Mouse (Mus musculus) embryonic stem cell, embryonic (primary cell): ENCODE measurements around the gene Dner.

Experiments
- CTCF ChIA-PET, 4 experiments: fragments of 300-600 bp in 2 of 4; fragments of 350-600 bp in 2 of 4; sonication (Branson Sonifier 250); formaldehyde crosslinking; loops; one replicate each; lab custom pipeline; 2022; ENCODE audit warnings: inconsistent platforms in 2 of 4; lab: Charles Lee
- POLR2A ChIA-PET, 4 experiments: fragments of 300-600 bp in 2 of 4; fragments of 350-600 bp in 2 of 4; sonication (Branson Sonifier 250); formaldehyde crosslinking; loops; one replicate each; lab custom pipeline; 2022; ENCODE audit warnings: antibody characterized with exemption in 4 of 4, inconsistent platforms in 1 of 4; lab: Charles Lee

The Dner gene

GRCm38 (mm10) chr1:84500673-84501072 is 195.3 kb downstream of the Dner start:
- CTCF ChIA-PET = no interaction called here
- POLR2A ChIA-PET = interaction anchor here in 1 of 4 experiments (1.0 kb wide), 1 partner anchor 15 kb away, joined by 3 read pairs; no protein-coding TSS in a partner anchor

DNA sequence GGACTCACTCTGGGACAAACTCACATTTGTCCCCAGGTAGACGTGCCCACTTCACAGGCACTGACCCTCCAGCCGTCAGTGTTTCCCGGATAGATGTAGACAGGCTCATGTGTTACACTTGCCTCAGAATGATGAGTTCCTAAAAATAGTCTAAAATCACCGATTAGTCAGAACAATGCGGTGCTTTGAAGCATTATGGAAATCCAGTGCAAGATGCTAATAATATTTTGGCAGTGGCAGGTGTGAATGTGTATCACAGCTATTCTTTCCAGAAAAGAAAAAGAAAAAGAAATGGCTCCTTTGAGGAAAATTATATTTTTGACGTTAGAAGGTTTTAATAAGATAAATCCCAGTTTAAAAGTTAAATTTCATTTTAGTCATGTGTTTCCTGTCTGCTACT is 204.3 kb downstream of the Dner start:
- ChIA-PET POLR2A (no interaction called here), CTCF (no interaction called here)

DNA sequence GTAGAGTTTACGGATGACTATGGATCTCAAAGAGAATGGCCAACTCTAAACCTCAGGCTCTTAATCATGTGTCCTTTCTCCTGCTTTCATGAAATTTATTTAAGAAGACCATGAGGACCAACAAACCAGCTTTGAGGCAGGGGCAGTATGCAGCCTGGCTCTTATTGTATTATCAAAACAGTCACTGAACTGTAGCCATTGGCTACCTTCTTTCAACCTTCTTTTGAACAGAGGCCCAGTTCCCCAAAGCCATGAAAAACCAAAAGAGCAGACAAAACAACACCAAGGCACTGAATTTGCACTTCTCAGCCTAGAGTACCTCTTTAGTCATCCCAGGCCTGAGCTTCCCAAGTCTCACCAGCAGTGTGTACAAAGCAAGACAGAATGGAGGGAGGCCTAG is 207.5 kb downstream of the Dner start:
- ChIA-PET POLR2A (no interaction called here), CTCF (no interaction called here)

DNA sequence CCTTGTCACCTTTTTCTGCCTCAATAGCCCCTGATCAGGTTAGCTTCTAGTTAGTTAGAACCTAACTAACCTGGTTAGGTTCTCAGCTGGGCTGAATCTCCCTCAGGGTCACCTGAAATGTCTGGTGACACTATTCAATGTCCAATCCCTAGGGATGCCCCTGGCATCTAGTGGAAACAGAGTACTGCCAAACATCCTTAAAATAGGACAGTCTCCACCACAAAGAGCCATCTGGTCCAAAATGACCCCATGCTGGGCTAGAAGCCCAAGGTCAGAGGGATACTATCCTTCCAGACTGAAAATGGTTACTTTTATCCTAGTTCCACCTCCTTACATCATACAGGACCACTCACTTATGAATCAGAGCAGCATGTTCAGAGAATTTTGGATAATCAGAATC is 211.0 kb downstream of the Dner start:
- POLR2A ChIA-PET = no interaction called here
- CTCF ChIA-PET = interaction anchor here in 1 of 4 experiments (0.6 kb wide), 1 partner anchor 14 kb away, joined by 3 read pairs; no protein-coding TSS in a partner anchor

DNA sequence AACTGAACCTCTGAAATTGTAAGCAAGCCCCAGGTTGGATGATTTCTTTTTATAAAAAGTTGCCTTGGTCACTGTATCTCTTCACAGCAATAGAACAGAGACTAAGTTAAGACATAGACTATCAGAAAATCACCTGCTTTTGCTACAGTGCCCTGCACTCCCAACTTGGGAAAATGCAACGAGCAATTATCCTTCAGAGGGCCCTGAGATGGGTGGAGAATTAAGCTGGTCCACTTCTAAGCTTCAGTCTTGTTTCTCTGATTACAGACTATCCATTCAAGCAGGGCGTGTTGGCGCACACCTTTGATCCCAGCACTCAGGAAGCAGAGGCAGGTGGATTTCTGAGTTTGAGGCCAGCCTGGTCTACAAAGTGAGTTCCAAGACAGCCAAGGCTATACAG is 211.4 kb downstream of the Dner start:
- CTCF ChIA-PET = interaction anchor here in 2 of 4 experiments (0.6 to 0.7 kb wide), 2 partner anchors 14 to 566 kb away, joined by 3 to 4 read pairs; no protein-coding TSS in a partner anchor

GRCm38 (mm10) chr1:84479976-84480375 is 216.0 kb downstream of the Dner start:
- ChIA-PET CTCF (interaction anchor here in 3 of 4 experiments (0.6 to 1.3 kb wide), 3 partner anchors 10 to 214 kb away, joined by 3 to 9 read pairs (median 3); no protein-coding TSS in a partner anchor), POLR2A (no interaction called here)

More for the DNA sequence above, 211.4 kb downstream of the Dner start:
- POLR2A ChIA-PET = no interaction called here

DNA sequence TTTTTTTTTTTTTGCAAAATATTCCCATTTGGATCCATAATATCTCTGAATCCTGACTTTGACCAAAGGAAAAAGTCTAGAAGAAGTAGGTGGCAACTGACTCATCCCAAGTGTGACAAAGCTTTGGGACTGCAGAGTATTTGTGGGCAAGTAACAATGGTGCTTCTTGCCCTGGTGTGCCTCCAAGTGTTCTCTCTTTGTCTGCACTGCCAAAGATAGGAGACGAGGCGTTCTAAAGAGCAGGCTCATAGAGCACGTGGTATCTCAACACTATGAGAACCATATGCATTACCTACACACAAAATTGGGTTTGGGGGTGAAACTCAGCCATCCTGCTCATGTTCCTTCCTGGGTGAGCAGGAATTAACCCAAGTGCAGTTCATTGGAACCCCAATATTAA is 221.7 kb downstream of the Dner start:
- POLR2A ChIA-PET = no interaction called here
- CTCF ChIA-PET = no interaction called here

GRCm38 (mm10) chr1:84472260-84472659 is 223.8 kb downstream of the Dner start:
- POLR2A ChIA-PET = interaction anchor here in 1 of 4 experiments (0.6 kb wide), 1 partner anchor 1477 kb away, joined by 3 read pairs; no protein-coding TSS in a partner anchor
- CTCF ChIA-PET = interaction anchor here in 2 of 4 experiments (0.7 to 2.9 kb wide), 3 partner anchors 39 to 423 kb away, joined by 3 to 12 read pairs (median 3); partner anchors contain the start of gene Dner (in 1 of the 2)

DNA sequence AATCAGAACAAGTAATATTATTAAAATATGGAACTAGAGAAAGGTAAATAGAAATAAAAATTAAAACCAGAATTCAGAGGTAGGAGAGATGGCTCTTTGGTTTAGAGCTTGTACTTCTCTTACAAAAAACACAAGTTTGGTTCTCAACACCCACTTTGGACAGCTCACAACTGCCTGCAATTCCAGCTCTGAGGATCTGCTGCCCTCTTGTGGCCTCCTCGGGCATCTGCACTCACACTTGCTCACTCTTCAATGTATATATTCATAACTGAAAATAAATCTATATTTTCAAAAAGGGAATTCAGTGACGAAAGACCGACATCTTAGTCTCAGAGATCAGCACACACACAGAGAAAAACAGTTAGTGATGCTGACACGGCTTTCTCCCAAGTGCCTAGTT is 225.7 kb downstream of the Dner start:
- CTCF ChIA-PET = interaction anchor here (0.6 to 2.9 kb wide), 36 partner anchors 9 to 744 kb away, joined by 3 to 16 read pairs (median 4); partner anchors contain the start of gene Dner (in 3 of the 4)
- POLR2A ChIA-PET = interaction anchor here in 2 of 4 experiments (0.7 to 2.1 kb wide), 2 partner anchors 111 to 186 kb away, joined by 3 to 4 read pairs; no protein-coding TSS in a partner anchor

- POLR2A ChIA-PET = no interaction called here
- CTCF ChIA-PET = no interaction called here
Measured at GRCm38 (mm10) chr1:84467664-84468063, 228.4 kb downstream of the Dner start.

- ChIA-PET POLR2A (no interaction called here), CTCF (no interaction called here)
Measured at GRCm38 (mm10) chr1:84464761-84465160, 231.3 kb downstream of the Dner start.

DNA sequence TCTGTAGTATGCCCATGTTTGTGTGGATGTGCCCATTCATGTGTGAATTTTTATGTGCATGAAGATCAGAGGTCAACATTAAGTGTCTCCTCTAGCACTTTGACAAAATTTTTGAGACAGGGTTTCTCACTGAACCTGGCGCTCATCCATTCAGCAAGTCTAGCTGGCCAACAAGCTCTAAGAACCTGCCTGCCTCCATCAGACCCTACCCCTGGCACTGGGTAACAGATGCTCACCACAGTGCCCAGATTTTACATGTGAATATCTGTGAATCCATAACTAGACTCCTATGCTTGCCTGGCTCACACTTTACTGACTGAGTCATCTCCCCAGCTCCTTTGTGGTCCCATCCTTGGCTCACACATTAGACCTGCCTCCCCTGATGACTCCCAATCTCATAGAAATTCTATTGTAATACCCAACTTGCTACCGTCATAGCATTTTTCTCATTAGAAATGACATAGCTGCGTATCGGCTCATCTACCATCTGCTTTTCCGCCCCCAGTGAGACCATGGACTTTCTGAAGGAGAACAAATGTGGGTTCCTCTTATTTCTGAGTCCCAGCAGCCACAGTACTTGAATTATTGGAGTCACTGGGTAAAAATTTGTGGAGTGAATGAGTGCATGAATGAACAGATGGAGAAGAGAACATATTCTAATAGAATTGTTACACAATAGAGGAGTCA is 231.9 kb downstream of the Dner start:
- CTCF ChIA-PET = interaction anchor here in 1 of 4 experiments (0.5 kb wide), 1 partner anchor 30 kb away, joined by 4 read pairs; no protein-coding TSS in a partner anchor

GRCm38 (mm10) chr1:84449566-84450278 is 246.3 kb downstream of the Dner start:
- POLR2A ChIA-PET = interaction anchor here in 2 of 4 experiments (0.7 kb wide), 2 partner anchors 189 to 1338 kb away, joined by 3 to 5 read pairs; no protein-coding TSS in a partner anchor
- CTCF ChIA-PET = interaction anchor here in 1 of 4 experiments (0.6 kb wide), 1 partner anchor 16 kb away, joined by 4 read pairs; no protein-coding TSS in a partner anchor

More for the DNA sequence above, 231.9 kb downstream of the Dner start:
- POLR2A ChIA-PET = no interaction called here

DNA sequence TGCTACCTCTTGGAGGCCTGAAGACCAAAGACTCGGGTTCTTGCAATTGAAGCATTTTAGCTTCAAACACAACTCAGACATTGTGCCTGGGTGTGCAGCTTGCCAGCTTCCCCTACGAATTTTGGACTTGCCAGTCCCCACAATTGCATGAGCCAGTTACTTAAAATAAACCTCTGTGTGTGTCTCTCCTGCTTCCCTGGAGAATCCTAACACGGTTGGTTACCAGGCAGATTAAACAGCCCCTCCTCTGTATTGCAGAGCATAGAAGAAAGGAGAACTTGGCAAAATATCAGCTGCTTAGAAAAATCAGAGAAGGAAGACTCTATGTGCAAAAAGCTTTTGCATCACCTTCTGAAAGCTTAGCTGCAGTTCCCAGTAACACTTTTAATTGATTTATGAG is 252.4 kb downstream of the Dner start:
- POLR2A ChIA-PET = no interaction called here
- CTCF ChIA-PET = no interaction called here

DNA sequence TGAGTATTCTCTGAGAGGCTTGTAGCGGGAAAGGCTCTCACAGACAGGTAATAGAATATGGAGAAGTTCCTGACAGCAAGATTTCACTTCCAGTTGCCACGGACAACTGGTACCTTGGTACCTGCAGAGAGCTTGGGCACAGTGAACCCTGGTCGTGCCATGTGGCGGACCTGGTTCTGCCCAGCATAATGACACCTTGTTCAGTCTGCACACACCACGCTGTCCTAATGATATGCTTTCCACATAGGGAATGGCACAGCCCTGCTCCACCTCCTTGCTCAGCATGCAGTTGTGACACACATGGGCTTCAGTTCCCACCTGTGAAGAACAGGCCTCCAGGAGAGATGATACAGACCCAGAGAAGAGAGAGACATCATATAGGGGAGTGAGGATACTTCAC is 253.0 kb downstream of the Dner start:
- POLR2A ChIA-PET = no interaction called here
- CTCF ChIA-PET = no interaction called here

- POLR2A ChIA-PET = no interaction called here
Measured at GRCm38 (mm10) chr1:84441419-84441818, 254.6 kb downstream of the Dner start.

GRCm38 (mm10) chr1:84437565-84437964 is 258.5 kb downstream of the Dner start:
- POLR2A ChIA-PET = no interaction called here
- CTCF ChIA-PET = no interaction called here

More at GRCm38 (mm10) chr1:84441419-84441818, 254.6 kb downstream of the Dner start:
- CTCF ChIA-PET = no interaction called here

GRCm38 (mm10) chr1:84436281-84436680 is 259.7 kb downstream of the Dner start:
- ChIA-PET CTCF (no interaction called here), POLR2A (no interaction called here)

DNA sequence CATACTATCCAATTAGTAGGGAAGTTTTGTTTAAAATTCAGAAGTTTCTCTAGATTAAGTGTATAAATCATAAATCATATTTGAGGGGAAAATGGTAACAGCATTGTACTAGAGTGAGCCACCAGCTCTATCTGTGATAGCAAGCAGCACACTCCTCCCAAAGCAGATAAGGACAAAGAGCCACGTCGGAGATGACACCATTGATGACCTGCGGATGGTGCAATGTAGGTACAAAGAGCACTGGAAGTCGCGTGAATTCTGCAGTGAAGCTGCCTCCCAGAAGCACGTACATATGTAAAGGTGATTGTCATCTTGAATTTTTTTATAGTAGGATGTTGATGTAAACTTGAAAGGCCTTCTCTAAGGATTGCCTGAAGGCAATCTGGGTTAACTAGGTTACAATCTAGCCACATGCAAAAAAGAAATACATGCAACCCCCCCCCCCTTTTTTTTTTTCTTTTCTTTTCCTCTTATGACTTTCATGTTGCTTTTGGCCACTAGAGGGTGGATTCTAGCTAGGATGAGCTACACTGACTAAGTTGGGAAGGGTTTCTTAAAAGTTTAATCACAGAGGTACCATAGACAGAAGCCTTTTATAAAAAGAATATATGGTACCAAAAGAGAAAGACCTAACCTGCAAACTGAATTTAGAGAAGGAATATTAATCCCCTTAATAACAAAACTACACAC is 262.6 kb downstream of the Dner start:
- ChIA-PET POLR2A (interaction anchor here in 1 of 4 experiments (0.7 kb wide), 1 partner anchor 131 kb away, joined by 5 read pairs; no protein-coding TSS in a partner anchor), CTCF (interaction anchor here (0.5 to 1.0 kb wide), 15 partner anchors 9 to 622 kb away, joined by 3 to 18 read pairs (median 5); partner anchors contain the start of gene Dner (in 1 of the 4))
